Mouse (Mus musculus) Patski (cell line): ENCODE data around the gene Tead2. TPM values are rescaled to one million over a fixed set of nuclear protein-coding genes. Genes with fewer than 3 reads are reported as not detected.

Experiments
- ATAC-seq: fragments of 100-300 bp; one replicate; pipeline ENCODE4 v1.8.0; 2021
- CTCF ChIA-PET: fragments of 350-600 bp; sonication (Branson Sonifier 250); formaldehyde crosslinking; loops from one replicate; lab custom pipeline; 2022; ENCODE audit warnings: inconsistent platforms; lab: Charles Lee
- POLR2A ChIA-PET: fragments of 350-600 bp; sonication (Branson Sonifier 250); formaldehyde crosslinking; loops from one replicate; lab custom pipeline; 2022; ENCODE audit warnings: antibody characterized with exemption, inconsistent platforms; lab: Charles Lee
- DNase-seq: peaks from one replicate; pipeline ENCODE4 v3.0.0-alpha.2; 2011; ENCODE audit warnings: low read depth, low spot score
- H3K27me3 ChIP-seq: fragments of 371-371 bp; one replicate; pipeline ENCODE4 v1.5.1; 2021
- CTCF ChIP-seq: fragments of 100-300 bp; IDR thresholded peaks from one replicate; pipeline ENCODE4 v1.5.1; 2021
- in situ Hi-C: fragments of 300-500 bp; cut with MboI; formaldehyde crosslinking; loops from 3 replicates; pipeline ENCODE4 v1.11.1; 2018; ENCODE audit warnings: low pct_unique_long_range_greater_than_20kb, mixed read lengths
- polyA plus RNA-seq: library from polyadenylated mRNA; unstranded; gene quantifications from one replicate; pipeline ENCODE4 v1.2.3, GENCODE M21; 2021

Tead2 gene
- polyA plus RNA-seq, 1 experiment from 2014 or later: 94.7 TPM

GRCm38 (mm10) chr7:45257063-45257840 is 41.7 kb downstream of the Tead2 start:
- no peak for DNase-seq
- peaks cover 21% of the 10 kb centered on the region for H3K27me3 ChIP-seq
- no peak for TF ChIP-seq CTCF
- in situ Hi-C loops: no loop called here
- POLR2A ChIA-PET: no interaction called here
- ATAC-seq: no peak
- CTCF ChIA-PET: no interaction called here

GRCm38 (mm10) chr7:45259281-45259680 is 43.7 kb downstream of the Tead2 start:
- ATAC-seq (no peak), DNase-seq (no peak)
- POLR2A ChIA-PET: no interaction called here
- TF ChIP-seq CTCF: no peak
- CTCF ChIA-PET: no interaction called here
- H3K27me3 ChIP-seq: peaks cover 28% of the 10 kb centered on the region
- in situ Hi-C loops: no loop called here

DNA sequence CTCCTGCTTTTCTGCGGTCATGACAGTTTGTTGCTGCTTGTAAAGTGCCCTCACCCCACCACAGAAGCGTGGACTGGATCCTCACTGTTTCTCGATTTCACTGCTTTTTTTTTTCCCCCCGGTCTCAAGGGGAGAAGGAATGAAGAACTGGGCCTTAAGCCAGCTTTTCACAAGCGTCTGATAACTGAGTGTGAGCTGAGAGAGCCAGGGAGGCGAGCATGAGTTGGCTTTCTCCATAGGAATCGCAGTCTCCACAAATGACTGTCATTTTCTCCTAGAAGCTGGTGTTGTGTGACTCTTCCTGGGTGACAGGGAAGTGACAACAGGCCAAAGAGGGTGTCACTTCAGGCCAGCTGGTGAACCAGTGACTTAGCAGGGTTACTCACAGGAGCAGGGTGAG is 46.7 kb downstream of the Tead2 start:
- DNase-seq (no peak), ATAC-seq (no peak)
- H3K27me3 ChIP-seq: peaks cover 37% of the 10 kb centered on the region
- no peak for TF ChIP-seq CTCF
- ChIA-PET POLR2A (no interaction called here), CTCF (interaction anchor here (2.4 kb wide), 1 partner anchor 15 kb away, joined by 10 read pairs; the partner anchor contains the start of gene Slc6a21)
- in situ Hi-C loops: no loop called here

GRCm38 (mm10) chr7:45263006-45263607 is 47.6 kb downstream of the Tead2 start:
- ChIA-PET POLR2A (no interaction called here), CTCF (interaction anchor here (2.4 kb wide), 1 partner anchor 14 kb away, joined by 10 read pairs; the partner anchor contains the start of gene Slc6a21)
- H3K27me3 ChIP-seq: peaks cover 43% of the 10 kb centered on the region
- ATAC-seq: no peak
- no peak for TF ChIP-seq CTCF
- DNase-seq: no peak
- in situ Hi-C loops: no loop called here

- DNase-seq (no peak), ATAC-seq (no peak)
- CTCF ChIA-PET: no interaction called here
- TF ChIP-seq CTCF: no peak
- POLR2A ChIA-PET: interaction anchor here (0.6 kb wide), 1 partner anchor 131 kb away, joined by 3 read pairs; the partner anchor contains the start of gene Snrnp70
- in situ Hi-C loops: no loop called here
- H3K27me3 ChIP-seq: peaks cover 53% of the 10 kb centered on the region
These were observed 48.8 kb downstream of the Tead2 start for GRCm38 (mm10) chr7:45264348-45264747.

DNA sequence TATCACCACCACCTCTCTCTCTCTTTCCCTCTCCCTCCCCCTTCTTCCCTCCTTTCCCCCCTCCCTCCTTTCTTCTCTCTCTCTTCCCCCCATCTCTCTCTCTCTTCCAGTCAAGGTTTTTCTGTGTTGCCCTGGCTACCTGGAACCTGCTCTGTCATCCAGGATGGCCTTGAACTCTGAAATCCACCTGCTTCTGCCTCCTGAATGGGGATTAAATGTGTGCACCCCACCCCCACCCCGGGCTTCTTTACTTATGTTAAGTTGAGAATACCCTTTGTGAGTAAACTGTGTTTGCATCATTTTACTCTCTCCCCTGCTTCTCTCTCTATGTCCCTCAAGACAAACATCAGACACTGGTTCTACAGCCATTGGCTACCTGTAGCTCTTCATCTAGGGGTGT is 50.0 kb downstream of the Tead2 start:
- ChIA-PET POLR2A (interaction anchor here (1.3 kb wide), 1 partner anchor 9 kb away, joined by 3 read pairs; no protein-coding TSS in a partner anchor), CTCF (no interaction called here)
- no peak for TF ChIP-seq CTCF
- peaks cover 47% of the 10 kb centered on the region for H3K27me3 ChIP-seq
- DNase-seq (no peak), ATAC-seq (no peak)
- in situ Hi-C loops: no loop called here

DNA sequence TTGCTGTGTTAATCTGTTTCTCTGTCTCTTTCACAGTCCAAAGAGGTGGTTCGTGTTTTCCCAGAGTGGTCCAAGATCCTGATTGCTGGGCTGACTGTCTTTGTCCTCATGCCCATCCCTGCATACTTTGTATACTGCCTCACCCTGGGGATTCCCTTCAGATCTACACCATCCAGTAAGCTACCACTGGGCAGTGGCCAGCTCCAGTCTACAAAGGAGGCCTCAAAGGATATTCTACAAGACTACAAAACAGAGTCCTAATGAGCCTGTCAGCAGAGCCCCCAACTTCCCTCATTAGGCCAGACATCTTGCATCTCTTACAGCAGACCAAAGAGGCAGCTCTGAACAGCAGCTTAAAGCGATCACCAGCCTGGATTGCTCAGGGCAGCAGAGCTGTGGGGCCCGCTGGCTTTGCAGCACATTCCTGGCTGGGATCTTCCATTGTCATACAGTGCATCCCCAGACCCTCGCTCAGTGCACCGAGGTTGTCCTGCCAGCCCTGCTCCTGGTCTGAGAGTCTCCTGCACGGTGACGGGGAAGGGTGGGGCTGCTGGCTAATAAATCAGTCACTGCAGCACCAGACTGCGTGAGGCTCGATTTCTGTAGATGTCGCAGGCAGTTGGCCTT is 57.3 kb downstream of the Tead2 start:
- ChIA-PET POLR2A (no interaction called here), CTCF (no interaction called here)
- no peak for TF ChIP-seq CTCF
- in situ Hi-C loops: no loop called here
- ATAC-seq (no peak), DNase-seq (no peak)
- peaks cover 35% of the 10 kb centered on the region for H3K27me3 ChIP-seq

DNA sequence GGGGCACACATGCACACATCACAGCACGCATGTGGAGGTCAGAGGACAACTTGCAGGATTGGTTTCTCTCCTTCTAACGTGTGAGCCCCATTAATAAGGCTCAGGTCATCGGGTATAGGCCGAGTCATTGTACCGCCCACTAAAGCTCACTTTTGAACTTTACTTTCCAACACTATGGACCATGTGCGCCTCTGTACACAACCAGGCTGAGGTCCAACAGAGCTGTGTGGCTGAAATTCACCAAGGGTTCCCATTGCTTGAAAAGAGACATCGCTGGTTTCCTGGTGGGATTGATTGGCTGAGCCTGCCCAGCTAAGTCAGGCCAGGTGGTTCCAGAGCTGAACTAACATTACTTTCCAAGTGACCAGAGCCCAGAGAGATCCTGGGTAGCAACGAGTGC is 58.1 kb downstream of the Tead2 start:
- DNase-seq: no peak
- no peak for ATAC-seq
- in situ Hi-C loops: no loop called here

GRCm38 (mm10) chr7:45277136-45277760 is 61.7 kb downstream of the Tead2 start, which contains the start of gene Slc6a21:
Slc6a21 (plus strand) TSS chr7:45277513.
- POLR2A ChIA-PET: interaction anchor here (0.5 kb wide), 1 partner anchor 137 kb away, joined by 3 read pairs; no protein-coding TSS in a partner anchor
- peaks cover 28% of the 10 kb centered on the region for H3K27me3 ChIP-seq
- no peak for DNase-seq
- CTCF ChIA-PET: interaction anchor here (0.7 to 2.9 kb wide), 16 partner anchors 10 to 127 kb away, joined by 3 to 21 read pairs (median 4); partner anchors contain the start of genes Kcna7 and Ppfia3
- ATAC-seq: peak; percentile 70
- peak; percentile 100 for TF ChIP-seq CTCF
- in situ Hi-C loops: no loop called here

More for the DNA sequence above, 58.1 kb downstream of the Tead2 start:
- no peak for TF ChIP-seq CTCF
- H3K27me3 ChIP-seq: peaks cover 28% of the 10 kb centered on the region
- POLR2A ChIA-PET: no interaction called here
- CTCF ChIA-PET: no interaction called here

Other genes starting within 250 kb of the Tead2 start
- 22.1 TPM for gene Cpt1c, start 240.9 kb upstream of the Tead2 start, polyA plus RNA-seq
- gene Prmt1, start 229.2 kb upstream of the Tead2 start, polyA plus RNA-seq: 514 TPM
- 108 TPM for gene Irf3, start 218.1 kb upstream of the Tead2 start, polyA plus RNA-seq
- gene Bcl2l12, start 217.0 kb upstream of the Tead2 start, polyA plus RNA-seq: 19.9 TPM
- gene Scaf1, start 199.4 kb upstream of the Tead2 start, polyA plus RNA-seq: 80.3 TPM
- gene Rras, start 197.8 kb upstream of the Tead2 start, polyA plus RNA-seq: 78.9 TPM
- gene Prr12, start 162.9 kb upstream of the Tead2 start, polyA plus RNA-seq: 35.8 TPM
- gene Nosip, start 153.3 kb upstream of the Tead2 start, polyA plus RNA-seq: 77.4 TPM
- gene Prrg2, start 153.1 kb upstream of the Tead2 start, polyA plus RNA-seq: 38.6 TPM
- gene Rcn3, start 123.5 kb upstream of the Tead2 start, polyA plus RNA-seq: 21.7 TPM
- 22.2 TPM for gene Fcgrt, start 111.9 kb upstream of the Tead2 start, polyA plus RNA-seq
- gene Rps11, start 91.3 kb upstream of the Tead2 start, polyA plus RNA-seq: 920 TPM
- 1,333 TPM for gene Rpl13a, start 87.0 kb upstream of the Tead2 start, polyA plus RNA-seq
- gene Gm45713, start 79.5 kb upstream of the Tead2 start, polyA plus RNA-seq: not detected
- gene Flt3l, start 79.3 kb upstream of the Tead2 start, polyA plus RNA-seq: 7.3 TPM
- 68.2 TPM for gene Pih1d1, start 61.5 kb upstream of the Tead2 start, polyA plus RNA-seq
- 48.9 TPM for gene Aldh16a1, start 61.2 kb upstream of the Tead2 start, polyA plus RNA-seq
- 0.19 TPM for gene Slc17a7, start 51.8 kb upstream of the Tead2 start, polyA plus RNA-seq
- not detected for gene Gfy, start 36.2 kb upstream of the Tead2 start, polyA plus RNA-seq
- gene Pth2, start 34.8 kb upstream of the Tead2 start, polyA plus RNA-seq: not detected
- gene Ccdc155, start 10.9 kb upstream of the Tead2 start, polyA plus RNA-seq: 0.03 TPM
- not detected for gene Dkkl1, start 3.6 kb upstream of the Tead2 start, polyA plus RNA-seq
- 0.81 TPM for gene Cd37, start 23.4 kb downstream of the Tead2 start, polyA plus RNA-seq
- not detected for gene Slc6a16, start 25.3 kb downstream of the Tead2 start, polyA plus RNA-seq
- not detected for gene Slc6a21, start 61.8 kb downstream of the Tead2 start, polyA plus RNA-seq
- gene Trpm4, start 118.0 kb downstream of the Tead2 start, polyA plus RNA-seq: 15.0 TPM
- gene Hrc, start 119.5 kb downstream of the Tead2 start, polyA plus RNA-seq: 0.06 TPM
- gene Ppfia3, start 151.3 kb downstream of the Tead2 start, polyA plus RNA-seq: 4.1 TPM
- gene Lin7b, start 154.8 kb downstream of the Tead2 start, polyA plus RNA-seq: 4.7 TPM
- gene Snrnp70, start 180.0 kb downstream of the Tead2 start, polyA plus RNA-seq: 328 TPM
- 0.27 TPM for gene Kcna7, start 189.9 kb downstream of the Tead2 start, polyA plus RNA-seq
- 3.0 TPM for gene Ntf5, start 197.9 kb downstream of the Tead2 start, polyA plus RNA-seq
- 0.14 TPM for gene Lhb, start 205.1 kb downstream of the Tead2 start, polyA plus RNA-seq
- gene Gys1, start 219.1 kb downstream of the Tead2 start, polyA plus RNA-seq: 59.3 TPM
- gene Ruvbl2, start 222.3 kb downstream of the Tead2 start, polyA plus RNA-seq: 82.1 TPM
- 15.6 TPM for gene Ftl1, start 244.1 kb downstream of the Tead2 start, polyA plus RNA-seq